Mouse (Mus musculus) retina, embryonic 14.5 days (tissue): ENCODE results near the gene Spata21.

ENCODE experiments used
- DNase-seq: peaks from one replicate; pipeline ENCODE4 v3.0.0-alpha.2; 2015; ENCODE audit warnings: low spot score

Gene Spata21

DNA sequence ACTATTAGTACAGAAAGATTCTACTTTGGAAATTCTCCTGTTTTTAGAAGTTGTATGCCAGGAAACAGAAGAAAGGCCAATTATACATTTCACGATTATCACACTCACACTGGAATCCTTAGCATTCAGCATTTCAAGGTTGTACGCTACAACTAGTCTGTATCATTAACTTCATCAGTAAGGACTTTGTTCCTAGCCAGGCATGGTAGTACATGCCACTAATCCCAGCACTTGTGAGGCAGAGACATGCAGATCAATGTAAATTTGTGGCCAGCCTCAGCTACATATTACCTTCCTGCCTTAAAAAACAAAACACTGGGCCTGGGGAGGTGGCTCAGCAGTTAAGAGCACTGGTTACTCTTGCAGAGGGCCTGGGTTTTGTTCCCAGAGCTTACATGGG is 70.5 kb downstream of the Spata21 start:
- DNase-seq = no peak

DNA sequence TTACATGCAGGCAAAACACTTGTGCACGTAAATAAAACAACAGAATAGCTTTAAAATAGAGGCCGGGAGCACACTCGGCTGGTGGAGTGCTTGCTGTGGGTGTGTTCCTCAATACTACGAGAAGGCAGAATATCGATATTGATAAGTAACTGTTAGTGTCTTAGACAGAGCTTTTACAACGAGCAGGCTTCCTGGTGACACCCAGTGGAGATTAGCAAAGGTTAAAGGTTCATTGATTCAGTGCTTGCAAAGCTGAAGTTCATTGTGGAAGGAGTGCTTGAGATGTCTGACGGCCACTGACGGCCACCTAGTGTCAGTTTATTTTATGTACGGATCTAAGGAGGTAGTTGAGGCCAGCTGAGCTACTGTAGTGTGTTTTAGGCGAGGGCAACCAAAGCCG is 71.0 kb downstream of the Spata21 start:
- DNase-seq = peak; percentile 43

GRCm38 (mm10) chr4:141159666-141160065 is 71.5 kb downstream of the Spata21 start:
- no peak for DNase-seq

DNA sequence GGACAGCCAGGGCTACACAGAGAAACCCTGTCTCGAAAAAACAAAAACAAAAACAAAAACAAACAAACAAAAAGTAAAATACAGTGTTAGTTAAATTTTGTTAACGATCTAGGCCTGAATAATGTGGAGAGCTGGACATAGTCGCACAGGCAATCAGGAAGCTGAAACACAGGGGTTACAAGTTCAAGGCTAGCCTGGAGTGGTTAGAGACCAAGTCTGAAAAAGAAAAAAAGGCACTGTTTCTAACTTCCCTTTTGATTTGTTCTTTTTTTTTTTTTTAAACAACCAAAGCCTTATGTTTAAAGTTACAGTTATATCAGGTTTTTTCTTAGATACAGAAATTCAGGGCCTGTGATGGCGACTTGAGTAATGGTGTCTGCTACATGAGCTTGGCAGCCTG is 72.1 kb downstream of the Spata21 start:
- no peak for DNase-seq

DNA sequence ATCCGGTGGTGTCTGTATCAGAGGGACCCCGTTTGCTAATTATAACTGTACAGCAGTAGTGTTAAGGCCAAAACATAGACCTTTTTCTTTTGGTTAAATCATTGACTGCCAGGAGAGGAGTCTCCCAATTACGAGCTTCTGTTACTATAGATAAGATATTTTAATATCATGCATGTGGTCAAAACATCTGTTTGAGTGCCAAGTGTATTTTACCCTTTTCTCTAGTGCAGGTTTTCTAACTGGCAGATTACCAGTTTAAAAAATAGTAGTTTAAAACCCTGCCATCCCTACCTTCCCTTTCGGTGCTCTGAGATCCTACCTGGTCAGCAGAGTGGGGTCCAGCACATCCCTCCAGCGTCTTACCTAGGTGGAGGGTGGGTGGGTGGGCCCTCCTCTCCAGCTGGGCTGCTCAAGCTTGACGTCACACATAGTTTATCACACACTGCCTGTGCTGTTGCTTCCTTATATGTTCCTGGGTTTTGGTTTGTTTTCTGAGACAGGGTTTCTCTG is 73.6 kb downstream of the Spata21 start:
- no peak for DNase-seq
